Mouse (Mus musculus): ENCODE measurements around the gene Rnf123. TPM values are rescaled to one million over a fixed set of nuclear protein-coding genes. Genes with fewer than 3 reads are reported as not detected.

Rnf123 gene
- not detected in 2 replicates for polyA plus RNA-seq (2012; ENCODE audit: insufficient read depth, insufficient read length, low replicate concordance, missing spikeins)

GRCm38 (mm10) chr9:108082988-108083431 is at the start of gene Rnf123:
TSS of gene Rnf123 (minus strand) at chr9:108083346.
- H3K27ac ChIP-seq (ENCODE audit: insufficient read depth, low read depth, low read length): no peak within 1 kb of the TSS
- 42% methylated on average over 12 of the region's 12 CpGs for WGBS
- H3K4me3 ChIP-seq (ENCODE audit: insufficient read depth, low read depth, low read length): no peak within 1 kb of the TSS
- TF ChIP-seq CTCF (IDR thresholded peaks at IDR 0.05; ENCODE audit: insufficient read depth, low read depth, low read length) (no peak), POLR2A (IDR thresholded peaks at IDR 0.05; ENCODE audit: insufficient read depth, low read depth, low read length) (no peak)
- peaks cover 14% of the 10 kb centered on the region for H3K4me1 ChIP-seq (ENCODE audit: control insufficient read depth, insufficient read depth, low read length)

- TF ChIP-seq CTCF (IDR thresholded peaks at IDR 0.05; ENCODE audit: insufficient read depth, low read depth, low read length) (no peak), POLR2A (IDR thresholded peaks at IDR 0.05; ENCODE audit: insufficient read depth, low read depth, low read length) (no peak)
- WGBS: 94% methylated on average over 3 of the region's 3 CpGs
- Histone ChIP-seq H3K4me1 (ENCODE audit: control insufficient read depth, insufficient read depth, low read length) (peaks cover 40% of the 10 kb centered on the region), H3K4me3 (ENCODE audit: insufficient read depth, low read depth, low read length) (no peak overlapping the region), H3K27ac (ENCODE audit: insufficient read depth, low read depth, low read length) (no peak overlapping the region)
These were observed 49.2 kb upstream of the Rnf123 start for GRCm38 (mm10) chr9:108132373-108132772.

GRCm38 (mm10) chr9:108131502-108131901 is 48.4 kb upstream of the Rnf123 start:
- 94% methylated on average over 5 of the region's 5 CpGs for WGBS
- TF ChIP-seq POLR2A (IDR thresholded peaks at IDR 0.05; ENCODE audit: insufficient read depth, low read depth, low read length) (no peak), CTCF (IDR thresholded peaks at IDR 0.05; ENCODE audit: insufficient read depth, low read depth, low read length) (no peak)
- no peak overlapping the region for H3K4me3 ChIP-seq (ENCODE audit: insufficient read depth, low read depth, low read length)
- peaks cover 35% of the 10 kb centered on the region for H3K4me1 ChIP-seq (ENCODE audit: control insufficient read depth, insufficient read depth, low read length)
- H3K27ac ChIP-seq (ENCODE audit: insufficient read depth, low read depth, low read length): no peak overlapping the region

GRCm38 (mm10) chr9:108129042-108129948 is 46.1 kb upstream of the Rnf123 start:
- peak overlapping the region; percentile 84 for H3K27ac ChIP-seq (ENCODE audit: insufficient read depth, low read depth, low read length)
- no peak for TF ChIP-seq CTCF (IDR thresholded peaks at IDR 0.05; ENCODE audit: insufficient read depth, low read depth, low read length)
- TF ChIP-seq POLR2A (IDR thresholded peaks at IDR 0.05; ENCODE audit: insufficient read depth, low read depth, low read length): no peak
- peaks cover 53% of the 10 kb centered on the region for H3K4me1 ChIP-seq (ENCODE audit: control insufficient read depth, insufficient read depth, low read length)
- WGBS: 77% methylated on average over 13 of the region's 13 CpGs
- no peak overlapping the region for H3K4me3 ChIP-seq (ENCODE audit: insufficient read depth, low read depth, low read length)

- Histone ChIP-seq H3K4me3 (ENCODE audit: insufficient read depth, low read depth, low read length) (no peak overlapping the region), H3K4me1 (ENCODE audit: control insufficient read depth, insufficient read depth, low read length) (peaks cover 59% of the 10 kb centered on the region), H3K27ac (ENCODE audit: insufficient read depth, low read depth, low read length) (peak overlapping the region; percentile 84)
- TF ChIP-seq CTCF (IDR thresholded peaks at IDR 0.05; ENCODE audit: insufficient read depth, low read depth, low read length) (no peak), POLR2A (IDR thresholded peaks at IDR 0.05; ENCODE audit: insufficient read depth, low read depth, low read length) (no peak)
- WGBS: 41% methylated on average over 11 of the region's 11 CpGs
These were observed 45.1 kb upstream of the Rnf123 start for GRCm38 (mm10) chr9:108128248-108128647.

GRCm38 (mm10) chr9:108126436-108127180 is 43.5 kb upstream of the Rnf123 start:
- H3K4me3 ChIP-seq (ENCODE audit: insufficient read depth, low read depth, low read length): no peak overlapping the region
- H3K4me1 ChIP-seq (ENCODE audit: control insufficient read depth, insufficient read depth, low read length): peaks cover 69% of the 10 kb centered on the region
- peak overlapping the region; percentile 84 for H3K27ac ChIP-seq (ENCODE audit: insufficient read depth, low read depth, low read length)
- TF ChIP-seq POLR2A (IDR thresholded peaks at IDR 0.05; ENCODE audit: insufficient read depth, low read depth, low read length): no peak
- no peak for TF ChIP-seq CTCF (IDR thresholded peaks at IDR 0.05; ENCODE audit: insufficient read depth, low read depth, low read length)
- 85% methylated on average over 17 of the region's 17 CpGs for WGBS

- TF ChIP-seq POLR2A (IDR thresholded peaks at IDR 0.05; ENCODE audit: insufficient read depth, low read depth, low read length) (no peak), CTCF (IDR thresholded peaks at IDR 0.05; ENCODE audit: insufficient read depth, low read depth, low read length) (no peak)
- H3K4me1 ChIP-seq (ENCODE audit: control insufficient read depth, insufficient read depth, low read length): peaks cover 77% of the 10 kb centered on the region
- peak overlapping the region; percentile 84 for H3K27ac ChIP-seq (ENCODE audit: insufficient read depth, low read depth, low read length)
- H3K4me3 ChIP-seq (ENCODE audit: insufficient read depth, low read depth, low read length): no peak overlapping the region
- WGBS: 48% methylated on average over 8 of the region's 8 CpGs
These were observed 42.6 kb upstream of the Rnf123 start for GRCm38 (mm10) chr9:108125731-108126130.

GRCm38 (mm10) chr9:108123916-108124315 is 40.8 kb upstream of the Rnf123 start:
- no peak for TF ChIP-seq POLR2A (IDR thresholded peaks at IDR 0.05; ENCODE audit: insufficient read depth, low read depth, low read length)
- no peak for TF ChIP-seq CTCF (IDR thresholded peaks at IDR 0.05; ENCODE audit: insufficient read depth, low read depth, low read length)
- Histone ChIP-seq H3K4me3 (ENCODE audit: insufficient read depth, low read depth, low read length) (no peak overlapping the region), H3K4me1 (ENCODE audit: control insufficient read depth, insufficient read depth, low read length) (peaks cover 73% of the 10 kb centered on the region), H3K27ac (ENCODE audit: insufficient read depth, low read depth, low read length) (no peak overlapping the region)
- 89% methylated on average over 4 of the region's 4 CpGs for WGBS

Measured in olfactory bulb, adult 2 months (tissue).